Mouse (Mus musculus) forebrain, embryonic 11.5 days (tissue): ENCODE results near the gene Nodal. TPM values are rescaled to one million over a fixed set of nuclear protein-coding genes. Genes with fewer than 3 reads are reported as not detected.

Source experiments
- ATAC-seq: fragments of 200-750 bp; cut with Nextera tagmentation; replicated peaks from 2 replicates; pipeline ENCODE4 v1.8.0; 2017; ENCODE audit warnings: moderate TSS enrichment; ENCODE audit not compliant: low FRiP score
- DNase-seq: peaks from one replicate; pipeline ENCODE4 v3.0.0-alpha.2; 2017; ENCODE audit warnings: low spot score
- H3K27ac ChIP-seq: fragments of 300-500 bp; sonication (generic); 2 replicates; pipeline ENCODE4 v1.5.1; 2014; ENCODE audit warnings: low read depth, low read length
- H3K27me3 ChIP-seq: fragments of 300-500 bp; sonication (generic); 2 replicates; pipeline ENCODE4 v1.6.1; 2014; ENCODE audit warnings: mild to moderate bottlenecking, low read length, mixed read lengths; ENCODE audit not compliant: control insufficient read depth, insufficient read depth
- H3K36me3 ChIP-seq: fragments of 300-500 bp; sonication (generic); 2 replicates; pipeline ENCODE4 v1.6.1; 2014; ENCODE audit warnings: mild to moderate bottlenecking, low read length, moderate library complexity, mixed read lengths; ENCODE audit not compliant: control insufficient read depth, insufficient read depth
- H3K4me1 ChIP-seq: fragments of 300-500 bp; sonication (generic); replicated peaks from 2 replicates; pipeline ENCODE4 v1.6.1; 2014; ENCODE audit warnings: low read length, mixed read lengths; ENCODE audit not compliant: control insufficient read depth, insufficient read depth
- H3K4me2 ChIP-seq: fragments of 300-500 bp; sonication (generic); 2 replicates; pipeline ENCODE4 v1.6.1; 2014; ENCODE audit warnings: low read depth, mild to moderate bottlenecking, low read length, moderate library complexity, mixed read lengths; ENCODE audit not compliant: severe bottlenecking
- H3K4me3 ChIP-seq: fragments of 300-500 bp; sonication (generic); 2 replicates; pipeline ENCODE4 v1.5.1; 2014; ENCODE audit warnings: low read depth, low read length
- H3K9ac ChIP-seq: fragments of 300-500 bp; sonication (generic); 2 replicates; pipeline ENCODE4 v1.6.1; 2014; ENCODE audit warnings: low read length
- H3K9me3 ChIP-seq: fragments of 300-500 bp; sonication (generic); 2 replicates; pipeline ENCODE4 v1.6.1; 2016; ENCODE audit warnings: low read length, mixed read lengths; ENCODE audit not compliant: control insufficient read depth
- WGBS: fragments of 180-500 bp; shearing (Covaris S2); extraction: QIAGEN DNeasy Blood & Tissue Kit; methylation state at CpG from one replicate; pipeline ENCODE4 v1.1.7; 2014; 5-methylcytosine and 5-hydroxymethylcytosine counted together
- polyA plus RNA-seq: library from polyadenylated mRNA; unstranded; fragments of >200 nt; fragmentation: Nextera tagmentation; extraction: Ambion mirVana; gene quantifications from 2 replicates; pipeline ENCODE4 v1.2.1, GENCODE M21; 2014

Nodal gene
- polyA plus RNA-seq, 1 experiment from 2014 or later = not detected

GRCm38 (mm10) chr10:61378698-61379097 is 39.1 kb upstream of the Nodal start:
- ATAC-seq (no peak), DNase-seq (no peak)
- Histone ChIP-seq H3K4me2 (no peak overlapping the region), H3K9ac (no peak overlapping the region), H3K36me3 (no peaks in the 10 kb centered on the region), H3K4me1 (peaks cover 11% of the 10 kb centered on the region; the same call in 1 of the 2 replicates), H3K27ac (no peak overlapping the region), H3K27me3 (no peaks in the 10 kb centered on the region; the same call in 1 of the 2 replicates), H3K9me3 (no peaks in the 10 kb centered on the region), H3K4me3 (no peak overlapping the region)
- 84% methylated on average over 5 of the region's 5 CpGs for WGBS

- 90% methylated on average over 13 of the region's 13 CpGs for WGBS
- H3K4me3 ChIP-seq = no peak overlapping the region
Measured at GRCm38 (mm10) chr10:61379340-61380040, 38.3 kb upstream of the Nodal start.

GRCm38 (mm10) chr10:61380186-61380585 is 37.6 kb upstream of the Nodal start:
- Histone ChIP-seq H3K4me3 (no peak overlapping the region), H3K27ac (no peak overlapping the region), H3K4me2 (peak overlapping the region; percentile 3; the same call in 1 of the 2 replicates), H3K9me3 (no peaks in the 10 kb centered on the region), H3K36me3 (no peaks in the 10 kb centered on the region), H3K27me3 (no peaks in the 10 kb centered on the region; the same call in 1 of the 2 replicates), H3K9ac (no peak overlapping the region), H3K4me1 (peaks cover 9% of the 10 kb centered on the region; the same call in 1 of the 2 replicates)
- ATAC-seq (no peak), DNase-seq (no peak)
- WGBS = 8% methylated on average over 9 of the region's 9 CpGs

More at GRCm38 (mm10) chr10:61379340-61380040, 38.3 kb upstream of the Nodal start:
- Histone ChIP-seq H3K4me1 (peaks cover 11% of the 10 kb centered on the region; the same call in 1 of the 2 replicates), H3K27me3 (no peaks in the 10 kb centered on the region; the same call in 1 of the 2 replicates), H3K9me3 (no peaks in the 10 kb centered on the region), H3K9ac (no peak overlapping the region), H3K4me2 (0 out of 2 replicates have a peak overlapping the region, but pooled peaks have one; percentile 3), H3K27ac (no peak overlapping the region), H3K36me3 (no peaks in the 10 kb centered on the region)
- no peak for ATAC-seq
- no peak for DNase-seq

DNA sequence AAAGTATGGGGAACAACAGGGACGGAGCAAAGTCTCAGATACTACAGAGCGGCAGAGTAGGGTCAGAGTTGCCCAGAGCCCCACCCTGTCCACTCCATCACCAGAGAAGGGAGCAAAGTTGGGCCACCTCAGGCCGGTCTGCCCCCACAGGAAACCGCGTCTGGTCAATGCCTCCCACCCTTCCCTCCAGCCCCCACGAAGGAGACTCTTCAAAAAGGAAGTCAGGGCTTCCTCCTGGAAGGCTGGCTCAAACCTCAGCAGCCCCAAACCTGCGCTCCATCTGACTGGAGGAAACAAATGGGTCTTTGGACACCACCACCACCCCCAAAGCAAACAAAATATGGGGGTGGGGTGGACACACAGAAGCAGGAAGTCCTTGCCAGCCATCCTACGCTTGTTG is 35.9 kb upstream of the Nodal start:
- ATAC-seq = no peak
- no peak for DNase-seq
- H3K4me3 ChIP-seq = peak overlapping the region; percentile 53
- H3K36me3 ChIP-seq = no peaks in the 10 kb centered on the region
- H3K4me2 ChIP-seq = peak overlapping the region; percentile 97
- no peak overlapping the region for H3K27ac ChIP-seq
- H3K27me3 ChIP-seq = no peaks in the 10 kb centered on the region; the same call in 1 of the 2 replicates
- H3K9me3 ChIP-seq = no peaks in the 10 kb centered on the region
- no peak overlapping the region for H3K9ac ChIP-seq
- WGBS = 13% methylated on average over 8 of the region's 8 CpGs
- peaks cover 9% of the 10 kb centered on the region; the same call in 1 of the 2 replicates for H3K4me1 ChIP-seq

- H3K27me3 ChIP-seq = no peaks in the 10 kb centered on the region; the same call in 1 of the 2 replicates
Measured at GRCm38 (mm10) chr10:61382281-61382731, 35.5 kb upstream of the Nodal start.

DNA sequence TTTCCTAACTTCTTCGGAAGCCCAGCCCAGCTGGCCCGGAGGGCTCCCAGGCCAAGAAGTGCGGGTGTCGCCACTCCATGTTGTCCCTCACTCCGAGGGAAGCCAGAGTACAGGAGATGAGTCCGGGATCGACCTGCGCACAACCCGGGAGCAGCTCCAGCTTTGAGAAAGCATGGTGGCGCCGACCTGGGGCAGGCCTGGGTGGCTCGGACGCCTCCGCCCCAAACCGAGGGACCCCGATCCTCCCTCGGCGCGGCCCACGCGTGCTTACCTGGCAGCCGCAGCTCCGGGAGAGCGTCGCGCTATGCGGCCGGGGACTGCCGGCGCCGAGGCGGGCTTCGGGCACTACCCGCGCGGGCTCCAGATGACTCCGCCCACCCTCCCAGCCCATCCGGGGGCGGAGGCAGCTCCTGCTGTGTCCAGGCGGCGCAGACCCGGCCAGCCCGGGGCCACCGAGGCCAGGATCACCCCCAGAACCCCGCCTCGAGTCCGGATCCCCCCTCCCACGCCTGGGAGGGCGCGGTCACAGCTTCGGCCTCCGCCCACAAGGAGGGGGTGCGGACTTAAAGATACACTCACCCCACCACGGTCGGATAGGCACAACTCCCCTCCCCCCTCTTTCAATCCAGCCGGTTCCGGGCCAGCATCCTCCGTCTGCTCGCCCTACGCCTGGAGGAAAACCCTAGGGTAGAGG is 34.6 kb upstream of the Nodal start, which contains the start of gene Pald1:
Gene Pald1, minus strand, starts transcription at position 510 of the 694 bp plus-strand sequence.
- Histone ChIP-seq H3K27ac (no peak within 1 kb of the TSS), H3K4me1 (peaks cover 9% of the 10 kb centered on the region; the same call in 1 of the 2 replicates), H3K4me2 (peak within 1 kb of the TSS; percentile 97), H3K9ac (peak within 1 kb of the TSS; percentile 77), H3K36me3 (no peaks in the 10 kb centered on the region), H3K4me3 (peak within 1 kb of the TSS; percentile 53), H3K27me3 (no peaks in the 10 kb centered on the region; the same call in 1 of the 2 replicates), H3K9me3 (no peaks in the 10 kb centered on the region)
- peak; percentile 90 for ATAC-seq
- DNase-seq = peak; percentile 91
- WGBS = 0% methylated on average over 60 of the region's 60 CpGs

More at GRCm38 (mm10) chr10:61382281-61382731, 35.5 kb upstream of the Nodal start:
- H3K9ac ChIP-seq = peak overlapping the region; percentile 77
- H3K4me3 ChIP-seq = peak overlapping the region; percentile 53
- DNase-seq = no peak
- peaks cover 9% of the 10 kb centered on the region; the same call in 1 of the 2 replicates for H3K4me1 ChIP-seq
- H3K9me3 ChIP-seq = no peaks in the 10 kb centered on the region
- 0% methylated on average over 8 of the region's 8 CpGs for WGBS
- peak overlapping the region; percentile 97 for H3K4me2 ChIP-seq
- ATAC-seq = no peak
- H3K27ac ChIP-seq = no peak overlapping the region
- no peaks in the 10 kb centered on the region for H3K36me3 ChIP-seq

DNA sequence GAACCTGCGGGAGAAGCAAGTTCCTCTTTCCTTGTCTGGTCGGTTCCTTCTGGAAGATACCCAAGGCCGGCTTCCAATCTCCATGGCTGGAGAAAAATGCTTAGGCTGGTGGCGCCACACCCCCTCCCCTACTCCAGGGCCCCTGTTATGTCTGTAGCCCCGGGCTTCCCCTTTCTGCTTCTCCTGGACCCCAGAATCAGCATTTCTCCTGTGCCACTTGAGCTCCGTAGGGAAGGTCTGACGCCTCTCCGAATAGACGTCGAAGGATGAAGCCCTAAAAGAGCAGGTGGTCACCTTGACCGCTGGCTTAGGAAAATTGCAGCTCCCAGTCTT is 34.1 kb upstream of the Nodal start:
- Histone ChIP-seq H3K4me3 (peak overlapping the region; percentile 53), H3K9ac (peak overlapping the region; percentile 77), H3K27me3 (no peaks in the 10 kb centered on the region; the same call in 1 of the 2 replicates), H3K27ac (no peak overlapping the region), H3K4me1 (peaks cover 9% of the 10 kb centered on the region; the same call in 1 of the 2 replicates), H3K36me3 (no peaks in the 10 kb centered on the region), H3K9me3 (no peaks in the 10 kb centered on the region), H3K4me2 (peak overlapping the region; percentile 97)
- 2% methylated on average over 11 of the region's 11 CpGs for WGBS
- ATAC-seq (peak; percentile 52), DNase-seq (no peak)

DNA sequence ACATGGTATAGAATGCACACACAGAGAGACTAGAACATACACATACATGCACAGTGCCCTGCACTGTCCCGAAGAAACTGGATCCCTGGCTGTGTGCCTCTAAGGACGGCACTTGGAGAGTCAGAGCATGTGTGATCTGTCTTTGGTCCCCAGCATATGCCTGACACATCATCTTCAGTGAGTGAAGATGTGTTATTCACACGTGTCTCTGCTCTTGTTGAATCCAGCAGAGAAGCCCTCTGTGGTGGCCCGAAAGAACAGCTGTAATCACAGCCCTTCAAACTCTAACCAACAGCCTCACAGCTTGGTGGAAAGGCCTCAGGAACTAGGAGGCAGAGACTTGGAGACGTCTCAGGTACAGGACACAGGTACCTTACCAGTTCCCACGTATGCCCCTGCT is 32.6 kb upstream of the Nodal start:
- ATAC-seq = no peak

More for the DNA sequence above, 32.6 kb upstream of the Nodal start:
- no peaks in the 10 kb centered on the region for H3K9me3 ChIP-seq
- no peak overlapping the region for H3K9ac ChIP-seq
- H3K27ac ChIP-seq = no peak overlapping the region
- no peaks in the 10 kb centered on the region for H3K36me3 ChIP-seq
- WGBS = 78% methylated on average over 6 of the region's 6 CpGs
- no peaks in the 10 kb centered on the region; the same call in 1 of the 2 replicates for H3K27me3 ChIP-seq
- H3K4me3 ChIP-seq = no peak overlapping the region
- no peak overlapping the region for H3K4me2 ChIP-seq
- H3K4me1 ChIP-seq = peaks cover 8% of the 10 kb centered on the region; the same call in 1 of the 2 replicates
- no peak for DNase-seq
